Mouse (Mus musculus): ENCODE data around the gene Myom3. TPM values are rescaled to one million over a fixed set of nuclear protein-coding genes. Genes with fewer than 3 reads are reported as not detected.

Gene Myom3
- polyA plus RNA-seq, 1 experiment from 2014 or later = 5.4 TPM

DNA sequence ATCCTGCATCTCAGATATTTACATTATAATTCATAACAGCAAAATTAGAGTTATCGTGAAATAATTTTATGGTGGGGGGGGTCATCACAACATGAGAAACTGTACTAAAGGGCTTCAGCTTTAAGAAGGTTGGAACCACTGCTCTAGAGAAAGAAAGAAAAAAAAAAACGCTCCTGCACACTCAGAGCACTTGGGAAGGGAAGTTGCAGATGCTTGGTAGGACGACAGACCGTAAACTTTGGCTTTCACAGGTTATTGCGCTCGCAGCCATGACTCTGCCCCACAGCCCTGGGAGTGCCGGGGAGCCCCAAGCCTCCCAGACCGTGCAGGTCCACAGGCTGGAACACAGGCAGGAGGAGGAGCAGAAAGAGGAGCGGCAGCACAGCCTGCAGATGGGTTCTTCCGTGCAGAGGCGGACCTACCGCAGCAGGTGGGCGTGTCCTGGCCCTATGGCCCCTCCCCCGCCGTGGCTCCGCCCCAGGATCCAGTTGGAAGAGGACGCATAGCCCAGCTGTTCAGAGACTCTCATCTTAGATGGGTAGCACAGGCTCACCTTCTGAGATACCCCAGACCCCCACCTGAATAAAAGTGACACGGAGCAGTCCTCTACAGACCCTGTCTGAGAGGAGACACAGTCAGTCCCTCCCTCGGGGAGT, 2.9 kb downstream of the Myom3 start:
- peaks cover 10% of the 10 kb centered on the region; the same call in 1 of the 2 replicates for H3K27me3 ChIP-seq
- H3K4me2 ChIP-seq (replicated peaks) = peak overlapping the region; percentile 59
- no peaks in the 10 kb centered on the region for H3K36me3 ChIP-seq
- no peaks in the 10 kb centered on the region for H3K9me3 ChIP-seq
- H3K4me3 ChIP-seq = peak overlapping the region; percentile 34
- H3K9ac ChIP-seq = peak overlapping the region; percentile 55; the same call in 1 of the 2 replicates
- WGBS = 9% methylated on average over 19 of the region's 19 CpGs
- H3K27ac ChIP-seq = no peak overlapping the region
- ATAC-seq (ENCODE audit: low FRiP score, low read depth) = peak; percentile 46; the same call in 1 of the 2 replicates
- H3K4me1 ChIP-seq = peaks cover 12% of the 10 kb centered on the region; the same call in 1 of the 2 replicates

DNA sequence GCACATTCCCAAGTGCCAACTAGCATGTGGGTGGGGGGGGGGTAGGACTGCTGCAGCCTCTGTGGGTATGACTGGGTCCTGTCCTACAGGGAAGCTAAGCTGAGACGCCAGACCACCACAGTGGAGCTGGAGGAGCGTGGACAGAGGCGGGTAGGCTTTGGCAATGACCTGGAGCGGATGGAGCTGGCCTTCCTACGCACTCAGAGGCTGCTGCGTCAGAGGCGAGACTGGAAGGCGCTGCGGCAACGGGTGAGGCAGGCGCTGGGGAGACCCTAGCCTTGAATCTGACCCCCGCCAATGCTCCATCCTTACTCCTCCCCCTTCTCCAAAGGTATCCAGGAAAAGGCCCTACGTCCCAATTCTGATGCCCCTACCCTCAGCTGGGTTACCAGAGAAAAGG, 5.2 kb downstream of the Myom3 start:
- no peak for ATAC-seq (ENCODE audit: low FRiP score, low read depth)
- Histone ChIP-seq H3K4me1 (peaks cover 12% of the 10 kb centered on the region; the same call in 1 of the 2 replicates), H3K9ac (no peak overlapping the region), H3K9me3 (no peaks in the 10 kb centered on the region), H3K27me3 (0 out of 2 replicates have a peak, but pooled peaks cover 6% of the 10 kb centered on the region), H3K36me3 (no peaks in the 10 kb centered on the region), H3K4me2 (replicated peaks) (no peak overlapping the region), H3K27ac (no peak overlapping the region), H3K4me3 (no peak overlapping the region)
- 88% methylated on average over 13 of the region's 13 CpGs for WGBS

DNA sequence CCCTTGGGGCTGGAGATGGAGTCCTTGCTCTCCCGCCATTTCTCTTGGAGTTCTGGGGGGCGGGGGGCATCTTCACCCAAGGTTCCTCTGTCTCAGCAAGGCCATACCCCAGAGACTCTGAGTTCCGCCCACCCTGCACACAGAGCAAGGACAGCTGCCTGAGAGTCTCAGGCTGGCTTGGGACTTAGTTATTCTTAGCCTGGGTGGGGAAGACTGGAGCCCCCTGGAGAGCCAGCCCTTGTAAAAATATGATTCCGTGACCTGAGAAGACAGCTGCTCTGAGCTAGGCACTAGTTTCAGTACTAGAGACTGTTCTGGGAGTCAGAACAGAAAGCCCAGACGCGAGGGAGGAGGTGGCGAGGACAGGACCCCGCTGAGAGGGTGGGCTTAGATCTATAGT, 6.2 kb downstream of the Myom3 start:
- WGBS = 69% methylated on average over 8 of the region's 8 CpGs
- ATAC-seq (ENCODE audit: low FRiP score, low read depth) = peak; percentile 52; the same call in 1 of the 2 replicates
- H3K4me2 ChIP-seq (replicated peaks) = no peak overlapping the region

DNA sequence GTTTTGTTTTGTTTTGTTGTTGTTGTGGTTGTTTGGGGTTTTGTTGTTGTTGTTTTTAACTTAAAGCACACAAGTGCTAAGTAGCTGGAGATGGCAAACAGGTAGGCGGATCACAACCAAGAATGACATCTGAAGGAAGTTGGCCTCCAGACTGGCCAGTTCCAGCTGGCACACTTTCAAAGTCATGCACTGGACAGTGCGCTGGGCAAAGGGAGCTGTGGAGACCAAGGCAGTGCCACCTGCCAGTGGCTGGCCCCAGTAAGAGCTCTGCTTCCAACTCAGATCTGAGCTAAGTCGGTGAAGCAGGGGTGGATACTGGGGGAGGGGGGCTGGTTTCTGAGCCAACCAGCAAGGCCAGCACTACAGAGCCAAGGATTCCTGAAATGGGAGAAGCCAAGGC, 7.5 kb downstream of the Myom3 start:
- Histone ChIP-seq H3K4me1 (peaks cover 5% of the 10 kb centered on the region; the same call in 1 of the 2 replicates), H3K27me3 (no peaks in the 10 kb centered on the region), H3K4me3 (no peak overlapping the region), H3K36me3 (no peaks in the 10 kb centered on the region), H3K9ac (no peak overlapping the region), H3K4me2 (replicated peaks) (no peak overlapping the region), H3K9me3 (no peaks in the 10 kb centered on the region), H3K27ac (no peak overlapping the region)
- WGBS = 76% methylated on average over 3 of the region's 3 CpGs
- no peak for ATAC-seq (ENCODE audit: low FRiP score, low read depth)

More for the DNA sequence above, 6.2 kb downstream of the Myom3 start:
- Histone ChIP-seq H3K27me3 (0 out of 2 replicates have a peak, but pooled peaks cover 6% of the 10 kb centered on the region), H3K27ac (no peak overlapping the region), H3K4me1 (peaks cover 12% of the 10 kb centered on the region; the same call in 1 of the 2 replicates), H3K9ac (no peak overlapping the region), H3K4me3 (no peak overlapping the region), H3K9me3 (no peaks in the 10 kb centered on the region), H3K36me3 (no peaks in the 10 kb centered on the region)

DNA sequence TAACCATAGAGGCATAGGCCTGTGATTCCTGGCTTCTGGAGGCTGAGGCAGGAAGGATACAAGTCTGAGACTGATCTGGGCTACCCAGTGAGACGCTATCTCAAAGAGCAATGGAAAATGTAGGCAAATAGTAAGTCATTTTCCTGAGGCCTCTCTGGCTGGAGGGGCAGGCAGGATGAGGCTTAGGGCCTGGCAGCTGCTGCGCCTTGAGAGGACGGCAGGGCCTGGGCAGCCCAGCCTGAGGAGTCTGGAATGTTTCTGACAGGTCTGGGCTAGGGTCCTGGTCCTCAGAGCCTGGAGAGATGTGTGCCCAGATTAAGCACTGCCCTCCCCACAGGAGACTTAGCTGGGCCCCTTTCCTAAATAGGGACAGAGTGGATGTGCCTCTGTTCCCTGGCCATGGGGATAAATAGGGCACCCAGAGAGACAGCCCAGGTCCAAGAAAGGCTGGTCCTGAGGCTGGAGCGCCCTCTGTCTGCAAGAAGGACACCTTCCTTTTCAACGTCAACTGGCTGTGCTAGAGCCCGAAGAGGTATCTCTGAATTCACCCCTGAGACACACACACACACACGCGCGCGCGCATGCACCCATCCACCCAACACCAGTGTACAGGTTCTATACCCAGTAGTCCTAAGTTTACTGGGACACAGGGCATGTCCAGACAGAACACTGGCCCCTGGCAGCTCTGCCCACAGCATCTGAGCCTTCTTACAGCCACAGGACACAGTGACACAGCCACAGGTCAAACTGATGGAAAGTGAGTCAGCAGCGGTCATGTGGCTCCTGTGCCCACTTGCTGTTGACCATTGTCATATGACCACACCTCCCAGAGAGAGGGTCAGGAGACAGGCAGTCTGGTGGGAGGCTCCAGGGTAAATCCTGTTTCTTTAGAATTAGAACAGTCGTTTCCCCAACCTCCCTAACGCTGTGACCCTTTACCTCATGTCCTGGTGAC, 9.3 kb downstream of the Myom3 start:
- no peaks in the 10 kb centered on the region for H3K9me3 ChIP-seq
- H3K36me3 ChIP-seq = no peaks in the 10 kb centered on the region
- WGBS = 64% methylated on average over 14 of the region's 14 CpGs
- H3K4me1 ChIP-seq = no peaks in the 10 kb centered on the region
- H3K4me3 ChIP-seq = no peak overlapping the region
- H3K4me2 ChIP-seq (replicated peaks) = no peak overlapping the region
- no peak overlapping the region for H3K9ac ChIP-seq
- no peak for ATAC-seq (ENCODE audit: low FRiP score, low read depth)
- no peak overlapping the region for H3K27ac ChIP-seq
- no peaks in the 10 kb centered on the region for H3K27me3 ChIP-seq

DNA sequence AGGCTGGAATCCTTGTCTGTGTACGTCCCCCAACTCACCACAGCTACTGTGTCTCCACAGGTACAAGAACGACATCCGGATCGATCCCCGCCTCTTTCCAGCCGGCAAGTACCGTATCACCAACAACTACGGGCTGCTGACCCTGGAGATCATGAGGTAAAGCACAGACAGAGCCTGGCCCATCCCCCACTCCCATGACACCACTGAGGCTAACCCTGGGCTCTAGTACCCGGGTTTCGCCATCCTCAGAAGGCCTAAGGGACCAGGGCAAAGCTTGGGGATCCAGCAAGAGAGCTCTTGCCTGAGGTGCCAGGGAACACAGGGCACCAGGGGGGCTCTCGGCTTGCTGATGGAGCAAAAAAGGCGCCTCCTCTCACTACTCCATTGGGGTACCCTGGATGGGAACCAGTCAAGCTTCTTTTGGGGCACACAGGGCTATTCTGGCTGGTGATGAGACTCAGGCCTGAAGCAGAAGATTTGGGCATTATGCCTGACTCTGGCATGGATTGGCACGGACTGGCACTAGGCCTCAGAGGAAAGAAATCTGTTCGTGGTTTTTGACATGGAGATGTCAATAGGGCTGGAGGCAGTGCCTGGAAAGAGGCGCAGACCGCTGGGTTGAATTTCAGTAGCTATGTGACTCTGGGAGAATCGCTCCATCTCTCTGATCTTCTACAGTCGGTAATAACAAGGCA, 11.2 kb downstream of the Myom3 start:
- H3K36me3 ChIP-seq = no peaks in the 10 kb centered on the region
- no peak overlapping the region for H3K9ac ChIP-seq
- WGBS = 84% methylated on average over 18 of the region's 18 CpGs
- no peaks in the 10 kb centered on the region for H3K27me3 ChIP-seq
- ATAC-seq (ENCODE audit: low FRiP score, low read depth) = no peak
- no peak overlapping the region for H3K4me2 ChIP-seq (replicated peaks)
- H3K27ac ChIP-seq = no peak overlapping the region
- no peak overlapping the region for H3K4me3 ChIP-seq
- no peaks in the 10 kb centered on the region for H3K4me1 ChIP-seq
- no peaks in the 10 kb centered on the region for H3K9me3 ChIP-seq

DNA sequence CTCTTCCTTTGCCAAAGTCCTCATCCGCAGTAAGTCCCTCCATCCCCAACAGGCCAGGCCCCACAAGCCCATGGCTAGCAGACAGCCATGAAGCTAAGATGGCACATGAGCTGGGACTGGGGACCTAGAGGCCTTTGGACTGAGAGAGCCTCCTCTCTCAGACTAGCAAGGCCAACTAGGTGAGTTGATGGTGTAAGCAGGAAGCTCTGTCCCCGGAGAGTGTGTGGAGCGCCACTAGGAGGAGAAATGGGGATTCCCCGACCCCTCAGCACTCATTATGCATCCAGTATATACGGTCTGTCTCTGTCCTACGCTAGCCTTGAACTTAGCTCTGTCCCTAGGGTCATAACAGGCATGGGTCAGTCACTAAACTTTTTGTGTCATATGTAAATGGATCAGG, 12.1 kb downstream of the Myom3 start:
- Histone ChIP-seq H3K27me3 (no peaks in the 10 kb centered on the region), H3K9me3 (no peaks in the 10 kb centered on the region), H3K4me1 (no peaks in the 10 kb centered on the region), H3K4me2 (replicated peaks) (no peak overlapping the region), H3K36me3 (no peaks in the 10 kb centered on the region), H3K9ac (no peak overlapping the region), H3K27ac (no peak overlapping the region), H3K4me3 (no peak overlapping the region)
- no peak for ATAC-seq (ENCODE audit: low FRiP score, low read depth)
- WGBS = 86% methylated on average over 6 of the region's 6 CpGs

DNA sequence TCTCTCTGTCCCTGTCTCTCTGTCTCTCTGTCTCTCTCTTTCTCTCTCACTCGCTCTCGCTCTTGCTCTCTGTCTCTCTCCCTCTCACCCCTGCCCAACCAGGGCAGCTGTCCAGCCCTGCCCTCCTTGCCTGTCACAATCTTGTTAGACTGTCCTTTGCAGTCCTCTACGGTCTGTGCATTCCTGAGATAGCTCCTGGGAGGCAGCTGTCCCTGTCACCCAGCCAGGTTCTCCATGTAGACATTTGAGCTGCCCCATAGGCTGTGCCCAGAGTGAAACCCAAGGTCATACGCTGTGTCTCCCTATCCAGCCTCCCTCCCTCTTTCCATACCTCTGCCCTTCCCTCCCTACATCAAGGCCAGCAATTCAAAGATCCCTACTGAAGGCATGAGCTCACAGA, 13.2 kb downstream of the Myom3 start:
- H3K9me3 ChIP-seq = no peaks in the 10 kb centered on the region
- ATAC-seq (ENCODE audit: low FRiP score, low read depth) = peak; percentile 87
- WGBS = 67% methylated on average over 4 of the region's 4 CpGs
- no peak overlapping the region for H3K4me2 ChIP-seq (replicated peaks)
- H3K36me3 ChIP-seq = no peaks in the 10 kb centered on the region
- H3K9ac ChIP-seq = no peak overlapping the region
- H3K4me1 ChIP-seq = no peaks in the 10 kb centered on the region
- no peak overlapping the region for H3K27ac ChIP-seq
- H3K4me3 ChIP-seq = no peak overlapping the region
- no peaks in the 10 kb centered on the region for H3K27me3 ChIP-seq

DNA sequence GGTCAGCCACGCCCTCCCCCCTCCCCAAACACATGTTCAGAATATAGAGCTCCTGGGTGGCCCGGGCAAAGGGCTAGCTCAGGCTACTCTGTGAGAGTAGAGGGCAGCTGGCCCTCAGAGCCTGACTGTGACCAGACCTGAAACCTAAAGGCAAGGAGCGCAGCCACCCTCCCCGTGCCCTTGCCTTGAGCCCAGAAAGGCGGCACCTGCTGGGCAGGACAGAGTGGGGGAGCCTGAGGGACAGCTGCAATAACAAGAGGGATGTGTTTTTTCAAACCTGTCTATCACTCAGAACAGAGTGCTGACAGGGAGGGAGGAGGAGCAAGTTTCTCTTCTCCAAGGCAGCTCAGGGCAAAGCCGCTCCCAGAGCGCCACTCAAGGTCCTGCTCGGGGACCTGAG, 15.0 kb downstream of the Myom3 start:
- WGBS = 74% methylated on average over 8 of the region's 8 CpGs
- no peak for ATAC-seq (ENCODE audit: low FRiP score, low read depth)
- Histone ChIP-seq H3K4me1 (peaks cover 2% of the 10 kb centered on the region; the same call in 1 of the 2 replicates), H3K9me3 (no peaks in the 10 kb centered on the region), H3K9ac (no peak overlapping the region), H3K4me3 (no peak overlapping the region), H3K27me3 (no peaks in the 10 kb centered on the region), H3K4me2 (replicated peaks) (no peak overlapping the region), H3K27ac (no peak overlapping the region), H3K36me3 (no peaks in the 10 kb centered on the region)

DNA sequence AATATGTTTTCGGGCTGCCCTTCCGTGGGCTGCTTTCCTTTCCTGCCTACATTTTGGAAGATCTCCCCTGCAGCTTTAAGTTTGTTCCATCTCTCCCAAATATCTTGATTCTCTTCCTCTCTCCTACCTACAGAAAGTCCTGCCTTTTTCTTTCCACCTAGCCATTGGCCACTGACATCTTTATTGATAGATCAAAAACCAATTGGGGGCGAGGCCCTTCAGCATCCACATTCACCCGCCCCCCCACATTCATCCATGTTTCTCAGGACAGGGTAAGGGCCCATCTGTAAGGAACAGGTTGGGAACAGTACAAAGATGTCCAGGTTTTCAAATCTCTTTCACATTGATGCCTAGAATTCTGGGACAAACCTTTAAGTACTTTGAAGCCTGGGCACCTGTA, 17.3 kb downstream of the Myom3 start:
- no peak overlapping the region for H3K4me2 ChIP-seq (replicated peaks)
- H3K4me1 ChIP-seq = peaks cover 16% of the 10 kb centered on the region
- no peak for ATAC-seq (ENCODE audit: low FRiP score, low read depth)
- no peak overlapping the region for H3K27ac ChIP-seq
- H3K9me3 ChIP-seq = no peaks in the 10 kb centered on the region
- H3K36me3 ChIP-seq = no peaks in the 10 kb centered on the region
- WGBS = 88% methylated on average over 4 of the region's 4 CpGs
- no peak overlapping the region for H3K9ac ChIP-seq
- H3K27me3 ChIP-seq = no peaks in the 10 kb centered on the region
- no peak overlapping the region for H3K4me3 ChIP-seq

DNA sequence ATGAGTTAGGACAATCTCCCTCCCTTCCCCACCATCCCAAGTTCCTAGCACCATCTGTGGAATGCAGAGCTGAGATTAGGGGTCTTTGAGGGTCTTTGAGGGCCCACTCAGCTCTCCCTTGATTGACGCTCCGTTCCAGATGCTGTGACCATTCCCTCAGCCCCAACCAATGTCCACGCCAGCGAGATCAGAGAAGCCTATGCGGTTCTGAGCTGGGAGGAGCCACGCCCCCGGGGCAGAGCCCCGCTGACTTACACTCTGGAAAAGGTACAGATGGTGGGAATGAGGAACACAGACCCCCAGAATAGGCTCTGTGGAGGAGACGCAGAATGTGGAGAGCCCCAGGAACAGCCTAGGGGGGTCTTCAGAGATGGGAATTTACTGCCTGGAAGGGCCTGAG, 20.1 kb downstream of the Myom3 start:
- Histone ChIP-seq H3K9me3 (no peaks in the 10 kb centered on the region), H3K27me3 (no peaks in the 10 kb centered on the region), H3K4me1 (peaks cover 16% of the 10 kb centered on the region), H3K27ac (no peak overlapping the region), H3K9ac (no peak overlapping the region), H3K36me3 (no peaks in the 10 kb centered on the region), H3K4me2 (replicated peaks) (no peak overlapping the region), H3K4me3 (no peak overlapping the region)
- ATAC-seq (ENCODE audit: low FRiP score, low read depth) = no peak
- 56% methylated on average over 9 of the region's 9 CpGs for WGBS

DNA sequence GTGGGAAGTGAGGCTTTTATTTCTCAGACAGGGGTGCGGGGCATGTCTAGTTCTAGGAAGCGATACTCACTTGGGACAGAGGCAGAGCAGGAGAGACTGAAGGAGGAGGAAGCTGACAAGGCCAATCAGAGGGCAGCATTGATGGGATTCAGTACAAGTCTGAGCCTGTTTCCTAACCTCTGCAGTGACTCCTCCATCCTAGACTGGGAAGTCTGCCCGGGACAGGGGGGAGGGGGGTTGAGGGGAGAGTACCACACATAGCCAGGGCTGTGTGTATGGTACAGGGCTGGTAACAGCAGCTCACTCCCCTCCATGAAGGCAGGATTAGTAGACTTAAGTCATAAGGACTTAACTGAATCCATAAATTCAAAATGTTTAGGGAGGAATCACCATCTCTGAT, 20.7 kb downstream of the Myom3 start:
- H3K27me3 ChIP-seq = no peaks in the 10 kb centered on the region
- no peaks in the 10 kb centered on the region for H3K9me3 ChIP-seq
- no peak overlapping the region for H3K4me2 ChIP-seq (replicated peaks)
- H3K27ac ChIP-seq = no peak overlapping the region
- H3K9ac ChIP-seq = no peak overlapping the region
- peak; percentile 61; the same call in 1 of the 2 replicates for ATAC-seq (ENCODE audit: low FRiP score, low read depth)
- no peaks in the 10 kb centered on the region for H3K36me3 ChIP-seq
- WGBS = 49% methylated on average over 3 of the region's 3 CpGs
- H3K4me1 ChIP-seq = peaks cover 16% of the 10 kb centered on the region
- no peak overlapping the region for H3K4me3 ChIP-seq
